Mouse (Mus musculus) embryonic facial prominence, embryonic 15.5 days (tissue): ENCODE measurements at regions not wholly inside any gene's neighbourhood (a gene's known extent, or its start where the extent isn't known, plus 50 kb on each side); places are given as distances from the start of the nearest gene placed in this dataset.

ENCODE experiments used
- ATAC-seq: fragments of 200-750 bp; cut with Nextera tagmentation; 2 replicates; pipeline ENCODE4 v1.8.0; 2017; ENCODE audit warnings: low read depth, moderate TSS enrichment; ENCODE audit not compliant: insufficient number of reproducible peaks, low FRiP score, low TSS enrichment
- H3K27ac ChIP-seq: fragments of 300-500 bp; sonication (generic); replicated peaks from 2 replicates; pipeline ENCODE4 v1.5.1; 2015; ENCODE audit warnings: mild to moderate bottlenecking, inconsistent platforms
- H3K27me3 ChIP-seq: fragments of 300-500 bp; sonication (generic); 2 replicates; pipeline ENCODE4 v1.6.1; 2015; ENCODE audit warnings: inconsistent platforms
- H3K36me3 ChIP-seq: fragments of 300-500 bp; sonication (generic); 2 replicates; pipeline ENCODE4 v1.6.1; 2015; ENCODE audit warnings: mild to moderate bottlenecking, inconsistent platforms
- H3K4me1 ChIP-seq: fragments of 300-500 bp; sonication (generic); 2 replicates; pipeline ENCODE4 v1.6.1; 2015; ENCODE audit warnings: inconsistent platforms
- H3K4me2 ChIP-seq: fragments of 300-500 bp; sonication (generic); replicated peaks from 2 replicates; pipeline ENCODE4 v1.6.1; 2015; ENCODE audit warnings: mild to moderate bottlenecking, inconsistent platforms
- H3K4me3 ChIP-seq: fragments of 300-500 bp; sonication (generic); replicated peaks from 2 replicates; pipeline ENCODE4 v1.5.1; 2015; ENCODE audit warnings: mild to moderate bottlenecking, inconsistent platforms
- H3K9ac ChIP-seq: fragments of 300-500 bp; sonication (generic); 2 replicates; pipeline ENCODE4 v1.6.1; 2015; ENCODE audit warnings: inconsistent platforms
- H3K9me3 ChIP-seq: fragments of 300-500 bp; sonication (generic); replicated peaks from 2 replicates; pipeline ENCODE4 v1.6.1; 2016; ENCODE audit warnings: inconsistent platforms
- WGBS: fragments of 180-500 bp; shearing (Covaris S2); methylation state at CpG from one replicate; pipeline ENCODE4 v1.1.7; 2015; 5-methylcytosine and 5-hydroxymethylcytosine counted together

DNA sequence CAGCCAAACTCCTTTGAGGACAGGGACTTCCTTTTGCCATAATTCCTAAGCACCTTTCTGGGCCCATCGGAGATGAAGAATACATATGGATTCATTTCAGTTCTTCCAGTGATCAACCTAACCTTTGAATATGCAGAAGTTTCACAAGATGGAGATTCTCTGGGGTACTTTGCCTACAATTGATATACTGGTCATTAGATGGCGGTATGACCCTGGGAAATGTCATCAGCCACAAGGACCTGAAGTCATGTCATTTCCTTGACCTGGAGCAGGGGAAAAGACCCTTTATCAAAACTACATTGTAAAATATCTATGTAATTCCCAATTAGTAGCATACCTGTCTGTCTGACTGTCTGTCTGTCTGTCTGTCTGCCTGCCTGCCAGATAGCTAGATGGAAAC, 164.0 kb upstream of the Slc24a3 start:
- no peak overlapping the region for H3K9ac ChIP-seq
- H3K36me3 ChIP-seq: no peaks in the 10 kb centered on the region
- ATAC-seq: no peak
- H3K4me3 ChIP-seq: no peak overlapping the region
- WGBS: 78% methylated on average over 2 of the region's 2 CpGs
- H3K27ac ChIP-seq: no peak overlapping the region
- H3K4me1 ChIP-seq: no peaks in the 10 kb centered on the region
- no peaks in the 10 kb centered on the region for H3K9me3 ChIP-seq
- no peaks in the 10 kb centered on the region for H3K27me3 ChIP-seq
- H3K4me2 ChIP-seq: no peak overlapping the region

- Histone ChIP-seq H3K4me2 (no peak overlapping the region), H3K27me3 (no peaks in the 10 kb centered on the region), H3K4me3 (no peak overlapping the region), H3K9ac (no peak overlapping the region), H3K4me1 (no peaks in the 10 kb centered on the region), H3K27ac (no peak overlapping the region), H3K36me3 (no peaks in the 10 kb centered on the region), H3K9me3 (no peaks in the 10 kb centered on the region)
- ATAC-seq: no peak
These were observed 156.9 kb upstream of the Slc24a3 start for GRCm38 (mm10) chr2:145010674-145011073.

DNA sequence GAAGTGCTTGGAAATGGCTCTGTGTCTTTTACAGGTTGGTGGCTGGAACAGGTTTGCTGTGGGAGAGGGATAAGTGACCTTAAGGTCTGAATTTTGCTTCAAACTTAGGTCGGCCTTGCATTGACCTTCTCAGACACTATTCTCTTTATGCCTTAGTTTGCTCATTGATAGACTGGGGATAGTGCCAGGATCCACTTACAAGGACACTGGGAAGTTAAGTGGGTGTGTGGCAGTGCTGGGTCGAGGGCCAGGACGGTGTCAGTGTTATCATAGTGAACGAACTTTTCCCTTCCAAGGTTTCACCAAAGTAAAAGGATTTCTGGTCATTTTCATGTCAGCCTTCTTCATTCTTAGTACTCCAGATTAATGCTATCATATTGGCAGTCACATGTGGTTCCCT, 156.3 kb upstream of the Slc24a3 start:
- ATAC-seq: no peak
- Histone ChIP-seq H3K4me3 (no peak overlapping the region), H3K36me3 (no peaks in the 10 kb centered on the region), H3K9me3 (no peaks in the 10 kb centered on the region), H3K27ac (no peak overlapping the region), H3K4me2 (no peak overlapping the region), H3K27me3 (no peaks in the 10 kb centered on the region), H3K4me1 (no peaks in the 10 kb centered on the region), H3K9ac (no peak overlapping the region)
- WGBS: 75% methylated on average over 4 of the region's 4 CpGs

DNA sequence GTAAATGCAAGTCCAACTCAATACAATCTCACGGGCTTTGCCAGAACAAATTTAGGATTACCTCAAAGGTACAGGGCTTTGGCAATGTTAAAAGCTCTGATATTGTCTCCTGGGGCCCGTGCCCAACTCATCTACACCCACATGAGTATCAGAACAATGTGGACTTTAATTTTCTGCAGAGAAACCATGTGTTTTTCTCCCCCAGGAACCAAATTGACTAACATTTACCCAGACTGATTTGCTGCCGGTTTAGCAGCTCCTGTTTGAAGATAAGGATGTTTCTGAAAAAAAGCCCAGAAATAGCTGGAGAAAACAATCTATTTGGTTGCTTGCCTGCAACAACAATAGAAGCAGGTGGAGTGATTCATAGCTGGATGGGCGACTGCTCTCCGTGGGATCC, 151.6 kb upstream of the Slc24a3 start:
- 68% methylated on average over 5 of the region's 5 CpGs for WGBS
- Histone ChIP-seq H3K27ac (no peak overlapping the region), H3K4me3 (no peak overlapping the region), H3K4me1 (no peaks in the 10 kb centered on the region), H3K9ac (no peak overlapping the region), H3K27me3 (no peaks in the 10 kb centered on the region), H3K4me2 (no peak overlapping the region), H3K9me3 (no peaks in the 10 kb centered on the region), H3K36me3 (no peaks in the 10 kb centered on the region)
- no peak for ATAC-seq

DNA sequence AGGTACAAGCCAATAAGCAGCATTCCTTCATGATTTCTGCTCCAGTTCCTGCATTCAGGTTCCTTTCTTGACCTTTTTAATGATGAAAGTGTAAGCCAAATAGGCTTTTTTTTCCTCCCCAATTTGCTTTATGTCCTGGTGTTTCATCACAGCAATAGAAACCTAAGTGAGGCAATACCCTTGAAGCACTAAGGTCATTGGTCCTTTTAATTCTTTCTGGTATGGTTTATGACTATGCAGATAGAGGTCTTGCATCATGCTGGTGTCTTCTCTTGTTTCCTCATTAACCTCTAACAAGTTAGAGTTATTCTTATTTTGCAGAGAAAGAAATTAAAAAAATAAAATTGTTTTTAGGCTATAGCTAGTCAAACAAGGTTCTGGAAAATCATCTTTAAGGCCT, 150.6 kb upstream of the Slc24a3 start:
- no peaks in the 10 kb centered on the region for H3K36me3 ChIP-seq
- no peak overlapping the region for H3K27ac ChIP-seq
- no peaks in the 10 kb centered on the region for H3K9me3 ChIP-seq
- no peak for ATAC-seq
- no peak overlapping the region for H3K9ac ChIP-seq
- H3K27me3 ChIP-seq: no peaks in the 10 kb centered on the region
- H3K4me2 ChIP-seq: no peak overlapping the region
- H3K4me3 ChIP-seq: no peak overlapping the region
- no peaks in the 10 kb centered on the region for H3K4me1 ChIP-seq

DNA sequence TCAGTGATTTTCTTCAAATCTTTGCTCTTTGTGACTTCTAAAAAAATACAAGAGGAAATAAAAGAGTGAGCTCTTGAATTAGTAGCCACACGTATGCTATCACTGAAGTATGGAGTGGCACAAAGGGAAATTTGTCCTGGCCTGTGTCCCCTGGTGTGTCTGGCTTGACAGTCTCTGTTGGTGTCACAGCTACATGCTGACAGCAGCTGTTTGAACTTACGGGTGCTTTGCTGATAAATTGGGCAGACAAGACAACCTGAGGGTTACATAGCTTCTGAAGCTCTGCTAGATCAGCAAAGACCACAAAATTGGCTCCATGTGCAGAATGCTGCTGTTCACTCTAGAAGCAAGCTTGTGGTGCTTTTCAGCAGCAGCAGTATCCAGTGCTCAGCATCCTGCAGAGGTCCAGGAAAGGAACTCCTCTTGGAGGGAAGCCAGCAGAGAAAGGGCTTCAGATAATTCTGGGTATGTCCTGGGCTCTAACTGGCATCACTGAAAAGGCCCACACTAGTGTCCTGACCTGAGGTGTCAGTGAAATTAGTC, 149.9 kb upstream of the Slc24a3 start:
- Histone ChIP-seq H3K4me2 (no peak overlapping the region), H3K27ac (no peak overlapping the region)
- ATAC-seq: no peak

GRCm38 (mm10) chr2:145047743-145048142, 119.8 kb upstream of the Slc24a3 start:
- Histone ChIP-seq H3K36me3 (no peaks in the 10 kb centered on the region), H3K27me3 (no peaks in the 10 kb centered on the region), H3K4me2 (no peak overlapping the region), H3K9ac (no peak overlapping the region), H3K27ac (no peak overlapping the region), H3K9me3 (no peaks in the 10 kb centered on the region), H3K4me3 (no peak overlapping the region), H3K4me1 (no peaks in the 10 kb centered on the region)
- no peak for ATAC-seq
- WGBS: 69% methylated on average over 2 of the region's 2 CpGs

More for the DNA sequence above, 149.9 kb upstream of the Slc24a3 start:
- H3K9me3 ChIP-seq: no peaks in the 10 kb centered on the region
- no peaks in the 10 kb centered on the region for H3K4me1 ChIP-seq
- no peak overlapping the region for H3K9ac ChIP-seq
- WGBS: 60% methylated on average over 2 of the region's 2 CpGs
- H3K27me3 ChIP-seq: no peaks in the 10 kb centered on the region
- no peak overlapping the region for H3K4me3 ChIP-seq
- H3K36me3 ChIP-seq: no peaks in the 10 kb centered on the region

- no peak overlapping the region for H3K4me3 ChIP-seq
- 64% methylated on average over 4 of the region's 4 CpGs for whole genome bisulfite sequencing
- no peaks in the 10 kb centered on the region for H3K36me3 ChIP-seq
- 0 out of 2 replicates have a peak, but pooled peaks have one; percentile 60 for ATAC-seq
- no peak overlapping the region for H3K27ac ChIP-seq
- no peaks in the 10 kb centered on the region for H3K4me1 ChIP-seq
- H3K4me2 ChIP-seq: no peak overlapping the region
- H3K9me3 ChIP-seq: no peaks in the 10 kb centered on the region
- no peak overlapping the region for H3K9ac ChIP-seq
- H3K27me3 ChIP-seq: no peaks in the 10 kb centered on the region
These were observed 117.7 kb upstream of the Slc24a3 start for GRCm38 (mm10) chr2:145049655-145050376.

DNA sequence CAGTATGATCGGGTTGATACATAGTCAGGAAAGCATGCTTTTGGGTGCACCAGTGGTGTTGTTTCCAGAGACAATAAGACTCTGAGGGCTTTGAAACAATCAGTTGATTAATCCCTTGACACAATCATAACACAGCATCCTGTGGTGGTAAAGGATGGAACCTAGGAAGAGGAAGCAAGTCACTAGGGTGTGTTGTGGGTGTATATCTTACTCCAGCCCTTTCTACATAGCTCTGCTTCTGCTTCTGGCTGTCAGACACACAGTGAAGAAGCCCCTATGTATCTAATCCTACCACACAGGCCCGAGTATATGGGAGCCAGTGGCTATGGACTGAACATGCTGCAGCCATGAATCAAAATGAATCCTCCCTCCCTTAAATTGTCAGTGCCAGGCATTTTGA, 115.1 kb upstream of the Slc24a3 start:
- Histone ChIP-seq H3K9me3 (no peaks in the 10 kb centered on the region), H3K27ac (no peak overlapping the region), H3K9ac (no peak overlapping the region), H3K36me3 (no peaks in the 10 kb centered on the region), H3K4me1 (peaks cover 8% of the 10 kb centered on the region; the same call in 1 of the 2 replicates), H3K4me2 (no peak overlapping the region), H3K4me3 (no peak overlapping the region), H3K27me3 (no peaks in the 10 kb centered on the region)
- ATAC-seq: no peak
- whole genome bisulfite sequencing: 84% methylated on average over 2 of the region's 2 CpGs

DNA sequence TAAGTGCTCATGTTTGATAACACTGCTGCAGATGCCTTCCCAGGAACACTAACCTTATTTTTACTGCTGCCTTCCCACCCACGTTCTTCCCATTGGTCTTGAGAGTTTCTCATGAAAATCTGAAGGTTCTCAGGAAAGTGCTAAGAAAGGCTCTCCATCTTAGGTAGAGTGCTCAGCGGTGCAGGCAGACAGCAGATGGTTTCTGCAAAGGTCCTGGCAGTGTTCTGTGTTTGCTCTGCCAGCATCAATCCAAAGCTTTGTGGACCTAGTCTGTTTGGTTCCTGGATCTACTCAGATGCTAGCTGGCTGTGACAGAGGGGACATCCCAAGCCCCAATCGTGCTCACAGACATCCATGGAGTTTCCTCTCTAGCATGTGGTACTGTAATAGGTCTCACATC, 111.3 kb upstream of the Slc24a3 start:
- Histone ChIP-seq H3K4me3 (no peak overlapping the region), H3K9me3 (no peaks in the 10 kb centered on the region), H3K4me2 (no peak overlapping the region), H3K36me3 (no peaks in the 10 kb centered on the region), H3K9ac (no peak overlapping the region), H3K4me1 (peaks cover 10% of the 10 kb centered on the region; the same call in 1 of the 2 replicates), H3K27ac (peak overlapping the region; percentile 65), H3K27me3 (no peaks in the 10 kb centered on the region)
- WGBS: 63% methylated on average over 3 of the region's 3 CpGs
- ATAC-seq: peak; percentile 43; the same call in 1 of the 2 replicates

- Histone ChIP-seq H3K36me3 (no peaks in the 10 kb centered on the region), H3K4me3 (no peak overlapping the region), H3K4me2 (no peak overlapping the region), H3K27me3 (no peaks in the 10 kb centered on the region), H3K9ac (no peak overlapping the region), H3K27ac (peak overlapping the region; percentile 36; the same call in 1 of the 2 replicates), H3K9me3 (no peaks in the 10 kb centered on the region), H3K4me1 (peaks cover 10% of the 10 kb centered on the region; the same call in 1 of the 2 replicates)
- ATAC-seq: 0 out of 2 replicates have a peak, but pooled peaks have one; percentile 51
- 49% methylated on average over 5 of the region's 5 CpGs for WGBS
These were observed 110.8 kb upstream of the Slc24a3 start for GRCm38 (mm10) chr2:145056762-145057161.

GRCm38 (mm10) chr2:145069931-145070330, 97.6 kb upstream of the Slc24a3 start:
- no peak overlapping the region for H3K27ac ChIP-seq
- no peaks in the 10 kb centered on the region; the same call in 1 of the 2 replicates for H3K9me3 ChIP-seq
- no peaks in the 10 kb centered on the region for H3K27me3 ChIP-seq
- WGBS: 20% methylated on average over 1 of the region's 1 CpGs
- H3K36me3 ChIP-seq: no peaks in the 10 kb centered on the region
- H3K4me3 ChIP-seq: no peak overlapping the region
- ATAC-seq: no peak
- no peaks in the 10 kb centered on the region for H3K4me1 ChIP-seq
- H3K4me2 ChIP-seq: no peak overlapping the region
- H3K9ac ChIP-seq: no peak overlapping the region
